Mouse (Mus musculus): ENCODE results near the gene G430095P16Rik.

The G430095P16Rik gene

DNA sequence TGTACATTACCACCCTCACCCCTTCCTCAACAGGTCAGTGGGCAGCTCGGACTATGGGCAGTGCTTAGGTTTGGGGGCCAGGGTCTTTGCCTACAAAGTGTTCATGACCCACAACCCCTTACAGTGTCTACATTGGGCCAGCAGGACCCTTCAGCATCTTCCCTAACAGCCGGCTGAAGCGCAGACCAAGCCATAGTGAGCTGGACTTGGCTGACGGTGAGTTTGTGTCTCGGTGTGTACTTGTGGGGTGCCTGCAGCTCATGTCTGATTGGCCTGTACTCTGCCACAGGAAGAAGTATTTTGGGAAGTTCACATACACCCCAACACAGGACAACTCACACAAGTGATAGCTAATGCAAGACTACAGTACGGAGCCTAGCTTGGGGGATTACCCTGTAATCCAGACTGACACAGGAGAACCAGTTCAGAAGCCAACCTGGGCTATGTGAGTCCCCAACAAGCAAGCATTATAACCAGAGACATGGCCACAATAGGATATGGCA, 19.8 kb upstream of the G430095P16Rik start:
- DNase-seq (ENCODE audit: low read depth, low spot score): no peak

DNA sequence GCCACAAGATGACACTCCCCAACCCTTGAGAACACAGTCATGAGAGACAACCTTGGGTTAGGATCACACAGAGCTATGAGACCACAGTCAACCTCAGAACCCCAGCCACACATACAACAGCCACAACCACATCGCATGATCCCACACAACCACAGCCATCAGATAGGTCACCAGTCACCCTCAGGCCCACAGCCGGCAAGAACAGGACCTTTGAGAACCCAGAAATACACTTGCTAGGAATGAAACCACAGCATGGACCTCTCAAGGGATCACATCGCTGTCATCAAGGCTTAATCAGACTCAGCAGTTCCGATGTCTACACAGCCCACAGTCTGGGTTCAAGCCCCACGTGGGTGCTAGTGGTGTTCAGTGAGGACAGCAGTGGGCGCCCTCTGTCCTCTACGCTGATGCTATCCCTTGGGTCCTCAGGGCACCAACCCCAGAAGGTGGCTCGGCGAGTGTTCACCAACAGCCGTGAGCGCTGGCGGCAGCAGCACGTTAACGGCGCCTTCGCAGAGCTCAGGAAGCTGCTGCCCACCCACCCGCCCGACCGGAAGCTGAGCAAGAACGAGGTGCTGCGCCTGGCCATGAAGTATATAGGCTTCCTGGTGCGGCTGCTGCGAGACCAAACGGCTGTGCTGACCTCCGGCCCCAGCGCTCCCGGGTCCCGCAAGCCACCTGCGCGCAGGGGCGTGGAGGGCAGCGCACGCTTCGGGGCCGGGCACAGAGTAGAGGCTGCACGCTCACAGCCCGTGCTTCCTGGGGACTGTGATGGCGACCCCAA, 19.1 kb upstream of the G430095P16Rik start:
- DNase-seq (ENCODE audit: low read depth, low spot score): no peak

DNA sequence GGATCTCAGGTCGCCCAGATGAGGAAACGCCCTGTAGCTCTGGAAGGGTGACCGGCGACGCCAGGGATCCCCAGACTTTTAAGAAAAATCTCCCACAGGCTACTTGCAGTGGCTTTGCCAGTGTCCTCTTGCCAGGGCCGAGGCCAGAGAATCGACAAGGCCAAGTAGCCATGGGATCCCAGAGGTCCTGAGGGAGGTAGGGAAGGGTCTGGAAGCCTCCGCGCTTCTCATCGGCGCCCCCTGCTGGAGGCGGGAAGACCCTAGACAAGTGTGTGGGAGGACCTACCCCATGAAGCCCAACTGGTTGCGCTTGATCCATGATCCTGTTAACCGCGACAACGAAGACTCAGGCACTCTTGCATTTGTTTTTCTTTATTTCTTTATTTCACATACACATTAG, 18.5 kb upstream of the G430095P16Rik start:
- peak; percentile 78 for DNase-seq (ENCODE audit: low read depth, low spot score)

DNA sequence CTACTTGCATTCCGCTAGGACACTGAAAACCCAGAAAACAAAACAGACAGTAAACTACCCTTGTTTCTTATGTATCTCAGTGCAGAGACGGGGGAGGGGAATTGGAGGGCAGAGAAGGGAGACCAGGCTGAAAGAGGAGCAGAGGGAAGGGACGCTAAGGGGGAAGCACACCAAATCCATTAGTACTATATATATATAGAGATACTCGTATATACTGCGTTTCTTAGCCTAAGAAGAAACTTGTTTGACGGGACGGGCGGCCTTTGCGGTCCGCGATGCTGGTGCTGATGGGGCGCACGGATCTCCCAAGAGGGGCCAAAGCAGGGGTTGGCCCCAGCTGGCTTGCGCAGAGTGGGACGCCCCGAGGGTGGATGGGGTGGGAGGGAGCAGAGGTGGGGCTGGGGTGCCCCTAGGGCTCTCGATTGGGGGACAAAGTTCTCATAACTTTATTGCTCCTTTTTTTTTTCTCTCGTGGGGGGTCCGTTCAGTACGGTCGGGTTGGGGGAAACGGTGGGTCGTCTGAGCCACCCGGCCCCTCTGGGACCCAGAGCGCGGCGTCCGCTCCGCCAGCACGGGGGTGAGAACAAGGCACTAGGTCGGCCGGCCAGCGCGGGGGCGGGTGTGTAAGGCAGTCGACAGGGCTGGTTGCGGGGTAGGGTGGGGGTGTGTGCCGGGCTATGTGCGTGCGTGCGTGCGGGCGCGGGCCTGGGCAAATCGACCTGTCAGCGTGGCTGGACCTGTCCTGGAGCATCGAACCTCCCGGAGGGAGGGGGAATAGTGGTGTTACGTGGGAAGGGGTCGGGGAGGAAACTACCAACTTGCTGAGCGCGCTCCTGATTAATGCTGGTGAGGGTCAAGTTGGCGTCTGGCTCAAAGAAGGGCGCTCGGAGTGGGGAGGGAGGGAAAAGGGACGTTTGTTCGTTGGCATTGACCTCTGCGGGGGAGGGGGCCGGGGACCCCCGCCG, 17.7 kb upstream of the G430095P16Rik start:
- no peak for DNase-seq (ENCODE audit: low read depth, low spot score)

DNA sequence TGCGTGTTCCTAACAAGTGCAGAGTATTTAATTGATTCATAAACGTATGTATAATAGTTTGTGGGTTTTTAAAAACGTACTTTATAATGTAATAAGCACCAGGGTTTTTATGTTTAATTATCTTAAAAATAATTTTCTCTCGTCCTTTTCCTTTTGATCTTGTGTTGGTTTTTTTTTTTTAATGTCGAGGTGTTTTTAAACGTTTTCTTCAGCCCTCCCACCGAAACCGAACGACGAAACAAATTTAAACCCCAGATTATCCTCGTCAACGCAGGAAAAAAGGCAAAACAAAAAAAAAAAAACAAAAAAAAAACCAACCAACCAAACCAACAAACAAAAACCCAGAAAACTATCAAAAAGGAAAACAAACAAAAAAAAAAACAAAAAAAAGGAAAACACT, 16.8 kb upstream of the G430095P16Rik start:
- DNase-seq (ENCODE audit: low read depth, low spot score): no peak

DNA sequence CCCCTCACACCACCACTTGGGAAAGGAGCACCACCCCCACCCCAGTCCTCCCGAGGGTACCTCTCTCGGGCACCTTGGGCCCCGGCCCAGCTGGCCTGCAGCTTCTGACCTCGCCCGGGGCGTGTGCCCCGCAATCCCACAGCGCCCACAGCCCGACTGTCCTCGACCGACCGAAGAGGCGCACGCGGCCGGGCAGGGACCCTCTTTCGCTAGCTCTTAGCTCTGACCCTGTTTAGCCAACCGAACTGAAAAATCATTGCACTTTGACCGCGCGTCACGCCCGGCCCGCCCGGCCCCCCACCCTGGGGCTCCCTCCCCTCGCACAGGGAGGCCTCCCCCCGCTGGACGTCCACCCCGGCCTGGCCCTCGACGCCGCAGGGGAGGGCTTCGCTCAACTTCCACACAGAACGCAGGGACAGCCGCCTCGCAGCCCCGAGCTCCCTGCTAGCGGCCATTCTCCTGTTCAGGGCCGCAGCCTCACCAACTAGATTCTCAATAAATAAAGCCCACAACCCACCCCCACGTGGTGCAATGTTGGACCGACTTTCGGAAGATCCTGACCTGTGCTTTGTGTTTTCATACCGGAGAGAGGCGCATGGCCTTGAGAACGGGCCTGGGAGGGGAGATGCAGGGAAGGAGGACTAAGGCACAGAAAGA, 16.1 kb upstream of the G430095P16Rik start:
- DNase-seq (ENCODE audit: low read depth, low spot score): no peak

DNA sequence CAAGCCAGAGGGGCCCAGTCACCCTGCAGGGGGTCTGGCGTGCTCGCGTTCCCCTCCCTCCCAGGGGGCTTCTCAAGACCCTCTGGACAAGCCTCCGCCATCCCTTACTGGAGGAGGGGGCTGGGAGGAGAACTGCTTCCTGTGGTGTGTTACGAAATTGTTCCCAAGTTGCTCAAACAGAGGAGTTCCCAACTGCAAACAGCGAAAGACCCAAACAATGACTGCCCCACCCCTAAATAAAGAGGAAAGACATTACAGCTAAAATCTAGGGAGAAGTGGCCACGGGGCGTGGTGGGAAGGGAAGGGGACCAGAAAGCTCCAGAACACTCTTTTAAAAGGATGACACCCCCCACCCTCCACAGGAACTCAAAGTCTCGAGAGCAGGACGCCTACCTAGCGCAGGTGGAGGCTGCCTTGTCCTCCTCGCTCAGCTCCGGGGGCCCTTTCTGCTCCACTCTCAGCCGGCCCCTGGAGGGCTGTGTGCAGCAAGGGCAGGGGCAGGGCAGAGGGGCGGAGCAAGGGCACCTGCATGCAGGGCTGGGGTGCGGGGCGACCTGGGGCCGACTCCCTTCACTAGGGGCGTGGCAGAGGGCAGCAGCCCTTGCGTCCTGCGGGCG, 15.4 kb upstream of the G430095P16Rik start:
- no peak for DNase-seq (ENCODE audit: low read depth, low spot score)

DNA sequence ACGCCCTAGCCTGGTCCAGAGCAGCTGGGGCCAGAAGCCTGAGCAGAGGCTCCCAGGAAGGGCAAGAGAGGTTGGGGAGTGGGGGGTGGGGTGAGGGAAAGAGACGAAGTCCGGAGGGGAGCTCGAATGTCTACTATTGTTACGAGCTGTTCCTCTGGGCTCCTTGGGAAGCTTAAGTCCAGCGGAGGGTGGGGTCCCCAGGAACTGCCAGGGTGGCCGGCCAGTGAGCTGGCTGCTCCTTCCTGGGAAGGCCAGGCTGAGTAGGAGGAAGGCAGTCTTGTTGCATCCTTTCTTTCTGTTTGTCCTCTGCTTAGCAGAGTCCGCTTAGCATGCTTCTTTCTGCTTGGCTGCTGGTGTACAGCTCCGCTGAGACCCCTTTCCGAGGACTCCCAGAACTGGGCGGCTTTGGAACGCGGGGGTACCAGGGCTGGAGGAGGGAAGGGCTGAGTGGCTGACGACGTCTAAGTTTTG, 14.7 kb upstream of the G430095P16Rik start:
- DNase-seq (ENCODE audit: low read depth, low spot score): no peak

DNA sequence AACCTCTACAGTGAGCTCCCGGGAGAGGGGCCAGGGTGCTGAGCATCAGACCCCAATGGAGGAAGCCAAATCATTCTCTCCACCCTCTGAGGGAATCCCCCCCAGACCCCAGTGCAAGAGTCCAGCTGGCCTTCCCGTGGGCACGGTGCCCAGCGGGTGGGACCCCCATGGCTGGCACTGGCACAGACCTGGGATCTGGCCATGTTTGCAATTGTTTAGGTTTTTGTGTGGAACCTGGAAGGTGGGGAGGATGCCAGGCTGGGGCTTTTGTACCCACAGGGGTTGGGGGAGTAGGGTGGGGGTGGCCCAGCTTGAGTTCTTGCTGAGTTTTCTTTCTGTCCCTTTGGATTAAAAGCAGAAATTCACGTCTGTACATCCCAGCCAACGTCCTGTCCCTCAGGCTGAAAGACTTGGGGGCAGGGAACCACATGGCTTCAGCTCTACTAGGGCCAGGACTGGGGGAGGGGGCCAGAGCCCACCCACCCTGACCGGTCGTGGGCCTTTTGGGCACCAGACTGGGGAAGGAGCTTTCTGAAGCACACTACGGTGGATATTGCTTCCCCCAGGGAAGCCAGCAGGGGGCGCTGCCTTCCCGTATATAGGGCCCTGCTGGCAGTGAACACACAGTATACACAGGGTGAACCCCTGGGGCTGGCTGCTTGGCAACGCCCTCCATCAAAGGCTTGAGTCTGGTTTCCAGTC, 13.9 kb upstream of the G430095P16Rik start:
- DNase-seq (ENCODE audit: low read depth, low spot score): peak; percentile 84

DNA sequence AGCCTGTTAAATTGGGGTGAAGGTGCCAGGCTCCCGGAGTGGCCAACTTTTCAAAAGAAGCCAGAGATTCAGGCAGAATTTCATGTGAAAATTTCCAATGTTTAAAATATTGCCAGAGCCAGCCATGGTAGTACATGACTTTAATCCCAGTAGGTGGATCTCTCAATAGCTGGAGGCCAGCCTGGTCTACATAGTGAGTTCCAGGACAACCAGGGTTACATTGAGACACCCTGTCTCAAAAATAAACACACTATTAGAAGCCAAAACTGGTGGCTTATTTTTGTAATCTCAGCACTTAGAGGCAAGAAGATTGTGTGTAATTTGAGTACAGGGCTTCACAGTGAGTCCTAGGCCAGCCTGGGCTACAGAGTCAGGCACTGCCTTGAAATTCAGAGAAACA, 12.9 kb upstream of the G430095P16Rik start:
- DNase-seq (ENCODE audit: low read depth, low spot score): no peak

DNA sequence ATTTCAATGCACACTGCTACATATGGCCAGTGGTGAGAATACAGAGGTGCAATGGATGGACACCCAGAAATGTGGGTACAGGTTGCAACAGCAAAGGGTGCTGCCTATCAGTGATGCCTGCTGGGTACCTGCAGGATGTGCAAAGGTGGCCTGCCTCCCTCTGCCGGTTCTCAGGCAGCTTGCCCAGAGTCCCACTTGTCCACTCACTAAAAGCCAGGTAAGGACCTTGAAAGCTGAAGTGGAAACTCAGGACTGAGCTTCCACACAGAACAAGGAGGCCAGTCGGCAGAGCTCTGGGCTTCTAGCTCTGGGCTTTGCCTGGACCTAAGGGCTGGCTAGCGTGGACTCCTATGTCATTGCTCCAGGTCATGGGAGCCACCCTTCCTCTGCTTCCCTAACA, 11.5 kb upstream of the G430095P16Rik start:
- DNase-seq (ENCODE audit: low read depth, low spot score): no peak

DNA sequence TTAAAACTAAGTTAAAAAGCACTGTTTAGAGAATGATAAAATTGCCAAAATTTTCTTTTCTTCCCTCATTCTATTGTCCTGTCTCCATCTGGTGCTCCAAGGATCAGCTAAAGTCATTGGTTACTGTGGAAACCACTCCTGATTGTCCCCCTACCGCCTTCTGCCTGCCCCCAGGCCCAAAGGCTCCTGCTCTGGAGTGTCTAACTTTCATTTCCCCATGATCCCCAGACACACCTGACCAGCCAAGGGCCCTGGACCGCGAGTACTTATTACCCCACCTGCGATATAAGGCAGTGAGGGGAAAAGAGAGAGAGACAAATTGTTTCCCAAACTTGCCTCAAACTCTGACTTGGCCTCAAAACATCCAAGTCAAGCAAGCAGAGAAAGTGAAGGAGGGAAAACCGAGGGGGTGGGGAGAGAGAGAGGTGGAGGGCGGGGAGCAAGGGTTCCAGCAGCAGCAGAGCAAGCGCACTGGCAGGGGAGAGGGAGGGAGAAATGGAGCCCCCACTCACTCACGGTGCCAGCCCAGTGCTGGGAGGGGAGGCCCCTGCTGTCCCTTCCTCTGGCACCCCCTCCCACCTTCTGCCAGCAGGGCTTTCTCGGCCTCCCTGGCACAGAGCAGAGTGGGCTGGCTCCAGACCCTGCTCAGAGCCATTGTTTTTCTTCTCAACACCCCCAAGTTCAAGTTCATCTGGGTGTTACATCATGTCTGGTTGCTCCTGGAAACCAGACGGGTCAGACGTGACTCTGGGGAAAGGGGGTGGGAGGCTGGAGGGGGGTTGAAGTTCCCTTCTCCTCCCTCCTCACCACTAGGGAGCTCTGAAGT, 10.7 kb upstream of the G430095P16Rik start:
- DNase-seq (ENCODE audit: low read depth, low spot score): peak; percentile 75

DNA sequence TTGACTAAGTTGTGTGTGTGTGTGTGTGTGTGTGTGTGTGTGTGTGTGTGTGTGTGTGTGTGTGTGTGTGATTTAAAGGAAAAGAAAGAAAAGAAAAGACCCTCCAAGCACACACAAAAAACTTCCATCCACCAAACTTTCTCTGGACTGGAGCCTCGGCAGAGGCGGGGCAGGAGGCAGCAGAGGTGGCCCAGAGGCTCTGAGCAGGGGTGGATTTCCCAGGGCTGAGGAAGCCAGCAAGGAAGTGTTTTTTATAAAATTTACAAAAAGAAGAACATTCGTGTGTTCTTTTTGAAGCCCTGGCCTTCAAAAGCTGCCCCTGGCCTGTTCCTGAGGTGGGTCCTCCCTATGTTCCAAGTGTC, 10.1 kb upstream of the G430095P16Rik start:
- DNase-seq (ENCODE audit: low read depth, low spot score): no peak

DNA sequence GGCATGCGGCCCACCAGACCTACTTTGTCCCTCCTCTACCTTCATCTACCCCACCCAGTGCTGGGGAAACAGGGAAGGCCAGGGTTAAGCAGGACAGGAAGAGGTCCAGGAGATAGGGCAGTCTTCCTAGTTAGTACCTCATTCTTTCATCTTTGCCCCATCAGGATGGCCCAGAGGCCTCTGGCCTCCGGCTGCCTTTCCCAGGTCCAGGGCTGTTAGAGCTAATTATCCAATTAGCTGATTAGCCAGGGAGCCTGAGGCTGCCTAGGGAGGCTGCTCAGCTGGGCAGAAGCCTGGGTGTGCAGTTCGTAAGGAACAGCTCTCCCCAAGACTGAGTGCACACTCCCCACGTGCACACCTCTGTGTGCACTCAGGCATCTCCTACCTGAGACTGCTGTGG, 9.4 kb upstream of the G430095P16Rik start:
- DNase-seq (ENCODE audit: low read depth, low spot score): no peak

DNA sequence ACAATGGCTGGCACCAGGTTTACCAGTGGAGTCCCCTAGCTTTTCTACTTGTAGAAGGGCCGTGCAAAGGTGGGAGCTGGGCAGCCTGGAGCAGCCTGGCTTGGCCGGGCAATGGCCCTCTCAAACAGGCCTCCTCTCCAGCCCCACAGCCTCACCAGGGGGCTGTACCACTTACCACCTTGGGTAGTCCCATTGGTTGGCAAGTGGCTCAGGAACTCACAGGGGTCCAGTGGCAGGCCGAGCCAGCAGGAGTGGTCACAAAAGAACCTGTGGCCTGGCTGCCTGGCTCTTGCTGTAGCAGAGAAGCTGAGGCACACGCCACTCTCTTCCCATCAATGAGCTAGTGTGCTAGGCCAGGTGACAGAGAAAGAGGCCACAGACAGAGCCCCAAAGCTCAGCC, 8.6 kb upstream of the G430095P16Rik start:
- no peak for DNase-seq (ENCODE audit: low read depth, low spot score)

DNA sequence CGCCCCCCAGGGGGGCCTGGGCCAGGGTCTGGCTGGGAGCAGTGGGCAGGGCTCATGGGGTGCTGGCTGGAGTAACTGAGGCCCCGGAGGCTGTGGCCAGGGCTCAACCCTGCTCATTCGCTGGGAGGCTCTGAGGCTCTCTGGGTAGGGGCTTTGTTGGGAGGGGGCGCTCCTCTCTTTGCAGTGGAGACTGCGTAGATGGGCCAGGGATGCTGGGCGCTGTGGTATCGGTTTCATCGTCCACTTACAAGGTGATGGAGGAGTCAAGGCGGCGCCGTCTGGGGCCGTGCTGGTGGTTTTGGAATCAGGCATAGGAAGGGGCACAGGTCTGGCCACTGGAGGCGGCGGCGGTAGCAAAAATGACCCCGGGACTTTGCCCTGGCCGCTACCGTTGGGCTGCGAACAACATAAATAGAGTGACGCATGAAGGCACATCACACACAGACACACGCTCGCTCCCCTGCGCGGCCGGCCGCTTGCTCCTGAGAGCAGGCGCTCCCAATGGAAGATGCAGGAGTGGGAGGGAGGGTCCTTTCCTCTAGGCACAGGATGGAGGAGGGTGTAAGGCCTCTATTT, 6.8 kb upstream of the G430095P16Rik start:
- DNase-seq (ENCODE audit: low read depth, low spot score): no peak

DNA sequence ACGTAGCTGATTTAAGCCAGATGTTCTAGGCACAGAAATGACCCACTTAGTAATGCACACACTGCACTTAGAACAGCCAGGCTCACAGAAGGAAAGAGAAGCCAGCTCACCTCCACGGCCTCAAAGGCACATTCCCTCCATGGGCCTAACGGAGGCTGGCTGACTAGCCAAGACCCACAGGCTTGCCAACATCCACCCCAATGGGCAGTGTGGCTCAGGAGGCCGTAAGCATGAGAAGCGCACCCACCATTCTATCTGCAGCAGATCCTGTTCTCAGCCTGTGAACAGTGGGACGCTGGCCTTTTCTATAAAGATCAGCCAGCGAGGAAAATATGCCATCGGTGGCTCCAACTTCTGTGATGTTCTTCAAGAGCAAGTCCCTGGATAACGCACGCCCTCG, 6.0 kb upstream of the G430095P16Rik start:
- DNase-seq (ENCODE audit: low read depth, low spot score): no peak

DNA sequence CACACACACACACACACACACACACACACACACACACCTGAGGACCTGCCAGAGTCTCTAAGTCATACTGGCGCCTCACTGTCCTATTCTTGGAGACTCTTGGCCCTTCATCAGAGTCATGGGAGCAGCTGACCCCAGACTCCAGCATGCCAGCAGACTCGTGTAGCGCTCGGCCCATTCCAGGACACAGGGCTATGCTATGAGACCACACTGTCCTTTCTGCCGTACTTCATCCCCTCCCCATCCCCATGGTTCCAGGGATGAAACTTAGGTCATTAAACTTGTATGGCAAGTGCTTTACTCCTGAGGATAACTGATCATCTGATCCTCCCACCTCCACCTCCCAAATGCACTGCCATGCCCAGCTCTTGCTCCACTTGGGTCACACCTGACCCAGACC, 4.3 kb upstream of the G430095P16Rik start:
- DNase-seq (ENCODE audit: low read depth, low spot score): no peak

DNA sequence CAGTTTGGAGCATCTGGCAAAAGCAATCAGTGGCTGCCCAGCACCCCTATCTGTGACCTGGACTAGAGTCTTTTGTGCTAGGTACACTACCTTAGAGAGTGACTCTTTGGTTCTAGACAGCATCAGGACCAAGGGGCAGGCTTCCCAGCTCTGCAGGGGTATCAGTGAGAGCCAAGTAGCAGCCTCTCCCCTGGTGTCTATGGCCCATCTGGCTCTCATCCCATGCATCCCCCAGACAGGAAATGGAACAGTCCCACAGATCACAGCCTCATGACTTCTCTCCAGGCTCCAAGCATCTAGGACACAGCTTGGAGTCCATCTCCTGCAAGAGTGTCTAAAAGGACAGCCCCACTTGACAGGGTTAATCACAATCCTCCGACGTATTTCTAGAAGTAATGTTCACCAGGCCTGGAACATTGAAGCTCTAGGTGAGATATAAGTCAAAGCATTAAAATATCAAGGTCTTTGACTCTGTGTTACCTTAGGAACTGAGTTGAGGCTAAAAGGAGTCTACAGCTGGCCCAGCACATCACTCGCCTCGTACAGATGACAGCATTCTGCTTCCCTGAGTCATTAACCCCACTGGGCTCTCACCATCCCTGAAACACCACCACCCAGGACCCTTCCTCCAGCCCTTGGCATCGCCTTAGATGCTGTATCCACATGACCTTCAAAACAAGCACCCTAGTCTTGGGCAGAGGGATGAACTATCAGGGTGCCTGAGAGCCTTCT, 3.7 kb upstream of the G430095P16Rik start:
- DNase-seq (ENCODE audit: low read depth, low spot score): no peak
